Mouse (Mus musculus) forebrain, postnatal 0 days (tissue): ENCODE measurements around the gene Vmn1r135. TPM values are rescaled to one million over a fixed set of nuclear protein-coding genes. Genes with fewer than 3 reads are reported as not detected.
"Not testable (repeated sequence)": the region's sequence is repeated elsewhere in the genome, so short reads cannot be mapped to it uniquely, and the experiment has no call there.

Source experiments
- ATAC-seq: fragments of 200-750 bp; cut with Nextera tagmentation; 2 replicates; pipeline ENCODE4 v1.8.0; 2017; ENCODE audit warnings: mild to moderate bottlenecking, moderate library complexity
- DNase-seq: peaks from one replicate; pipeline ENCODE4 v3.0.0-alpha.2; 2015
- H3K27ac ChIP-seq: fragments of 300-500 bp; sonication (generic); 2 replicates; pipeline ENCODE4 v1.5.1; 2014; ENCODE audit warnings: low read depth, mild to moderate bottlenecking, antibody characterized with exemption, low read length, moderate library complexity, mixed read lengths
- H3K27me3 ChIP-seq: fragments of 300-500 bp; sonication (generic); 2 replicates; pipeline ENCODE4 v1.6.1; 2014; ENCODE audit warnings: mild to moderate bottlenecking, low read length, mixed read lengths; ENCODE audit not compliant: insufficient read depth
- H3K36me3 ChIP-seq: fragments of 300-500 bp; sonication (generic); 2 replicates; pipeline ENCODE4 v1.6.1; 2014; ENCODE audit warnings: mild to moderate bottlenecking, moderate library complexity; ENCODE audit not compliant: insufficient read depth
- H3K4me1 ChIP-seq: fragments of 300-500 bp; sonication (generic); 2 replicates; pipeline ENCODE4 v1.6.1; 2014; ENCODE audit warnings: antibody characterized with exemption; ENCODE audit not compliant: insufficient read depth
- H3K4me2 ChIP-seq: fragments of 300-500 bp; sonication (generic); 2 replicates; pipeline ENCODE4 v1.6.1; 2014; ENCODE audit warnings: low read depth, mild to moderate bottlenecking, moderate library complexity
- H3K4me3 ChIP-seq: fragments of 300-500 bp; sonication (generic); 2 replicates; pipeline ENCODE4 v1.5.1; 2014; ENCODE audit warnings: low read depth, low read length, mixed read lengths
- H3K9ac ChIP-seq: fragments of 300-500 bp; sonication (generic); 2 replicates; pipeline ENCODE4 v1.6.1; 2014; ENCODE audit warnings: mild to moderate bottlenecking
- H3K9me3 ChIP-seq: fragments of 300-500 bp; sonication (generic); 2 replicates; pipeline ENCODE4 v1.6.1; 2016; ENCODE audit warnings: low read length
- WGBS: fragments of 180-500 bp; shearing (Covaris S2); extraction: QIAGEN DNeasy Blood & Tissue Kit; methylation state at CpG from one replicate; pipeline ENCODE4 v1.1.7; 2014; 5-methylcytosine and 5-hydroxymethylcytosine counted together
- polyA plus RNA-seq: library from polyadenylated mRNA; unstranded; fragments of >200 nt; fragmentation: Nextera tagmentation; extraction: Ambion mirVana; gene quantifications from 2 replicates; pipeline ENCODE4 v1.2.1, GENCODE M21; 2015
- total RNA-seq: library from RNA; depleted of rRNA; stranded (reverse); fragments of >200 nt; gene quantifications from 2 replicates; pipeline ENCODE4 v1.2.3, GENCODE M21; 2014; rRNA removed

The Vmn1r135 gene
- total RNA-seq, result not detected in 2 replicates
- polyA plus RNA-seq, result not detected in 2 replicates

- DNase-seq, H3K9ac ChIP-seq, H3K27ac ChIP-seq, H3K4me3 ChIP-seq, H3K4me1 ChIP-seq, ATAC-seq, H3K27me3 ChIP-seq, H3K4me2 ChIP-seq, H3K9me3 ChIP-seq, H3K36me3 ChIP-seq: not testable (repeated sequence)
- WGBS, result no CpG with 5 or more reads among the region's 1 CpGs
These were observed at the start of gene Vmn1r135 for GRCm38 (mm10) chr7:21832051-21832450. Vmn1r135 (plus strand) TSS chr7:21832351.

GRCm38 (mm10) chr7:21796628-21797027 is 35.5 kb upstream of the Vmn1r135 start, which contains the start of gene Gm4177:
Gm4177 (minus strand) TSS chr7:21796728.
- not testable (repeated sequence) for H3K36me3 ChIP-seq, H3K4me2 ChIP-seq, ATAC-seq, H3K9ac ChIP-seq, H3K4me1 ChIP-seq, H3K4me3 ChIP-seq, H3K27me3 ChIP-seq, H3K9me3 ChIP-seq, DNase-seq, H3K27ac ChIP-seq
- WGBS, result no CpG with 5 or more reads among the region's 3 CpGs

GRCm38 (mm10) chr7:21844167-21844566 is 12.0 kb downstream of the Vmn1r135 start, which contains the start of gene Gm5725:
Gm5725 (minus strand) TSS chr7:21844267.
- not testable (repeated sequence) for H3K4me1 ChIP-seq, ATAC-seq, H3K4me3 ChIP-seq, H3K27me3 ChIP-seq, H3K9ac ChIP-seq, DNase-seq, H3K27ac ChIP-seq, H3K36me3 ChIP-seq, H3K9me3 ChIP-seq, H3K4me2 ChIP-seq
- WGBS, result no CpG with 5 or more reads among the region's 1 CpGs

Other genes starting within 250 kb of the Vmn1r135 start
- not detected in 2 replicates for gene Vmn1r132, start 218.3 kb upstream of the Vmn1r135 start, total RNA-seq
- not detected in 2 replicates for gene Vmn1r132, start 218.3 kb upstream of the Vmn1r135 start, polyA plus RNA-seq
- gene Gm4175, start 70.9 kb upstream of the Vmn1r135 start, total RNA-seq, result not detected in 2 replicates
- gene Gm4175, start 70.9 kb upstream of the Vmn1r135 start, polyA plus RNA-seq, result not detected in 2 replicates
- not detected in 2 replicates for gene Gm4177, start 35.6 kb upstream of the Vmn1r135 start, total RNA-seq
- gene Gm4177, start 35.6 kb upstream of the Vmn1r135 start, polyA plus RNA-seq, result not detected in 2 replicates
- gene Gm5725, start 11.9 kb downstream of the Vmn1r135 start, total RNA-seq, result not detected in 2 replicates
- not detected in 2 replicates for gene Gm5725, start 11.9 kb downstream of the Vmn1r135 start, polyA plus RNA-seq
- gene Gm5891, start 88.9 kb downstream of the Vmn1r135 start, total RNA-seq, result not detected in 2 replicates
- not detected in 2 replicates for gene Gm5891, start 88.9 kb downstream of the Vmn1r135 start, polyA plus RNA-seq
- gene Vmn1r137, start 162.2 kb downstream of the Vmn1r135 start, total RNA-seq, result not detected in 2 replicates
- gene Vmn1r137, start 162.2 kb downstream of the Vmn1r135 start, polyA plus RNA-seq, result not detected in 2 replicates
- not detected in 2 replicates for gene Vmn1r138, start 196.5 kb downstream of the Vmn1r135 start, total RNA-seq
- not detected in 2 replicates for gene Vmn1r138, start 196.5 kb downstream of the Vmn1r135 start, polyA plus RNA-seq
- gene Gm6176, start 224.0 kb downstream of the Vmn1r135 start, total RNA-seq, result not detected in 2 replicates
- not detected in 2 replicates for gene Gm6176, start 224.0 kb downstream of the Vmn1r135 start, polyA plus RNA-seq
- gene Vmn1r139, start 236.7 kb downstream of the Vmn1r135 start, total RNA-seq, result not detected in 2 replicates
- not detected in 2 replicates for gene Vmn1r139, start 236.7 kb downstream of the Vmn1r135 start, polyA plus RNA-seq